Mouse (Mus musculus): ENCODE data around the gene Orc4.

- TF ChIP-seq CTCF (IDR thresholded peaks at IDR 0.05; ENCODE audit: low read depth) (no peak), EP300 (optimal IDR thresholded peaks at IDR 0.05) (no peak)
Measured at GRCm38 (mm10) chr2:48895186-48895585, 54.9 kb downstream of the Orc4 start.
